Mouse (Mus musculus): ENCODE measurements at regions not wholly inside any gene's neighbourhood (a gene's known extent, or its start where the extent isn't known, plus 50 kb on each side); places are given as distances from the start of the nearest gene placed in this dataset.

DNA sequence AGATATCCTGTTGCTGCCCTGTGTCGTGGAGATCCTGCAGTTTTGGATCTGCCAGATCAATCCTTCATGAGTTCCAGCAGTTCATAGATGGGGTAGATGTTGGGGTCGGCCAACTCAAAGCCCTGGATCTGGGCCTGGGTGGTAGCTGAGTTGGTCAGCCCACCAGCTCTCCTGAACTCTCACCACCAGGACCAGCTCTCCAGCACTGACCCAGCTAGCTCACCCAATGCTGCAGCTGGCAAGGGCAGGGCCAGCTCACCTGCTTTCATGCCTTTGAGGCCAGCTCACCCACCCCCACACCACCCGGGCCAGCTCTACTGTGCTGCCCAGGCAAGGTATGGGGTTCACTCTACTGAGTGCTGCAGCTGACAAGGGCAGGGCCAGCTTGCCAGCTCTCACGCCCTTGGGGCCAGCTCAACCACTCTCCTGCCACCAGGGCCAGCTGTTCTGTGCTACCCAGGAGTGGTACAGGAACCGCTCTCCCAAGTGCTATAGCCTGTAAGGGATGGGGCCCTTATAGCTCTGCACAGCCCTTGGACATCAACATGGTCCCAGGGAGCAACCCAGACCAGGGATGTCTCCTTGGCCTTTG, 109.7 kb upstream of the Abca1 start:
- Histone ChIP-seq H3K9ac (ENCODE audit: control insufficient read depth, low read depth, low read length, poor library complexity, severe bottlenecking) (peak overlapping the region; percentile 78), H3K4me3 (ENCODE audit: control insufficient read depth in 1 of 2, insufficient read depth in 1 of 2, low read depth in 2 of 2, low read length in 2 of 2) (peak overlapping the region; percentile 67 to 77), H3K36me3 (ENCODE audit: control insufficient read depth in 1 of 2, insufficient read depth in 2 of 2, low read length in 2 of 2) (peaks cover 0 to 38% of the 10 kb centered on the region in 2 experiments; a peak in 2 of 4 replicates), H3K79me2 (ENCODE audit: control insufficient read depth, insufficient read depth, low read length, poor library complexity) (peaks cover 25% of the 10 kb centered on the region), H3K27ac (ENCODE audit: control insufficient read depth, low read depth, low read length) (peak overlapping the region; percentile 96), H3K9me3 (replicated peaks; ENCODE audit: insufficient read depth, low read length) (no peaks in the 10 kb centered on the region), H3K4me1 (ENCODE audit: control insufficient read depth in 1 of 2, insufficient read depth in 2 of 2, low read length in 2 of 2) (peaks cover 9 to 45% of the 10 kb centered on the region in 2 experiments), H3K27me3 (ENCODE audit: control insufficient read depth in 1 of 2, insufficient read depth in 2 of 2, low read length in 2 of 2) (no peaks in the 10 kb centered on the region)
- no peak for DNase-seq (ENCODE audit: low read depth, low spot score)
- TF ChIP-seq MEF2A (IDR thresholded peaks at IDR 0.05; ENCODE audit: extremely low read depth, insufficient replicate concordance, low read depth, low read length, poor library complexity, severe bottlenecking) (peak; percentile 23; the same call in 1 of the 2 replicates), SMC3 (IDR thresholded peaks at IDR 0.05; ENCODE audit: low read depth, low read length) (no peak), GABPA (IDR thresholded peaks at IDR 0.05; ENCODE audit: low read depth, low read length) (no peak), UBTF (IDR thresholded peaks at IDR 0.05; ENCODE audit: borderline replicate concordance, insufficient read depth, low read depth, low read length) (no peak), ZKSCAN1 (IDR thresholded peaks at IDR 0.05; ENCODE audit: low read depth, low read length) (no peak), ETS1 (IDR thresholded peaks at IDR 0.05; ENCODE audit: low read depth, low read length) (peak; percentile 39; the same call in 1 of the 2 replicates), GATA1 (IDR thresholded peaks at IDR 0.05; ENCODE audit: low read depth, low read length) (no peak), MAZ (IDR thresholded peaks at IDR 0.05; ENCODE audit: low read depth, low read length) (no peak), POLR2A (IDR thresholded peaks at IDR 0.05; ENCODE audit: control insufficient read depth in 1 of 2, insufficient read depth in 1 of 2, low read depth in 1 of 2, low read length in 2 of 2, poor library complexity in 1 of 2) (no peak), KAT2A (conservative IDR thresholded peaks at IDR 0.05; ENCODE audit: low read depth, low read length) (no peak), MAX (IDR thresholded peaks at IDR 0.05; ENCODE audit: low read length) (no peak), SIN3A (IDR thresholded peaks at IDR 0.05; ENCODE audit: low read length) (no peak), POLR2AphosphoS2 (IDR thresholded peaks at IDR 0.05; ENCODE audit: low read length) (0 out of 2 replicates have a peak, but pooled peaks have one; percentile 17), RAD21 (IDR thresholded peaks at IDR 0.05; ENCODE audit: low read depth, low read length) (no peak)

DNA sequence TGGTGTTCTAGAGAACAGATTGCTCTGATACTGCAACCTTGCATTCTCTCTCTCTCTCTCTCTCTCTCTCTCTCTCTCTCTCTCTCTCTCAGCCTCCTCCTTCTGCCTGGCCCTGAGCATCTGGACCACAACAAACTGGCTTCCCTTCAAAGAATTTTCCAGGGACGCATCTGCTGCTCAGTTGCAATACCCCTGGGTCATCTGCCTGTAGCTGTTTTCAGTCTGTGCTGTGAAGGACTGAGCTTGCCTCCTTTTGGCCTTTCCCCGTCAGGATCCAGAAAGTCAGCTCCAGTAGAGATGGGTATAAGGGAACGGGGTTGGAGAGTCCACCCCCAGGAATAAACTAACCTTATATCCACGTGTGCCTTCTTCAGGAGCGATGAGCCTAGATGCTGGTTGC, 105.2 kb upstream of the Abca1 start:
- TF ChIP-seq MAFK (IDR thresholded peaks at IDR 0.05; ENCODE audit: borderline replicate concordance, low read depth, low read length) (no peak), UBTF (IDR thresholded peaks at IDR 0.05; ENCODE audit: borderline replicate concordance, insufficient read depth, low read depth, low read length) (no peak), ZNF384 (IDR thresholded peaks at IDR 0.05; ENCODE audit: low read depth, low read length) (no peak), MXI1 (IDR thresholded peaks at IDR 0.05; ENCODE audit: low read depth, low read length) (0 out of 2 replicates have a peak, but pooled peaks have one; percentile 9), JUND (IDR thresholded peaks at IDR 0.05; ENCODE audit: low read depth, low read length) (peak; percentile 49; the same call in 1 of the 2 replicates), ZKSCAN1 (IDR thresholded peaks at IDR 0.05; ENCODE audit: low read depth, low read length) (no peak), E2F4 (IDR thresholded peaks at IDR 0.05; ENCODE audit: borderline replicate concordance, low read depth, low read length) (no peak), MAX (IDR thresholded peaks at IDR 0.05; ENCODE audit: low read length) (no peak; the same call in 1 of the 2 replicates), MYC (IDR thresholded peaks at IDR 0.05; ENCODE audit: low read depth, low read length) (0 out of 2 replicates have a peak, but pooled peaks have one; percentile 2), MAZ (IDR thresholded peaks at IDR 0.05; ENCODE audit: low read depth, low read length) (no peak), USF2 (IDR thresholded peaks at IDR 0.05; ENCODE audit: borderline replicate concordance in 1 of 2, insufficient read depth in 1 of 2, low read depth in 1 of 2, low read length in 2 of 2) (no peak), MEF2A (IDR thresholded peaks at IDR 0.05; ENCODE audit: extremely low read depth, insufficient replicate concordance, low read depth, low read length, poor library complexity, severe bottlenecking) (no peak), TBP (IDR thresholded peaks at IDR 0.05; ENCODE audit: low read depth, low read length) (no peak), HCFC1 (IDR thresholded peaks at IDR 0.05; ENCODE audit: low read depth, low read length) (no peak), GABPA (IDR thresholded peaks at IDR 0.05; ENCODE audit: low read depth, low read length) (no peak)
- Histone ChIP-seq H3K27me3 (ENCODE audit: control insufficient read depth in 1 of 2, insufficient read depth in 2 of 2, low read length in 2 of 2) (no peaks in the 10 kb centered on the region), H3K9me3 (replicated peaks; ENCODE audit: insufficient read depth, low read length) (no peaks in the 10 kb centered on the region), H3K9ac (ENCODE audit: control insufficient read depth, low read depth, low read length, poor library complexity, severe bottlenecking) (no peak overlapping the region), H3K36me3 (ENCODE audit: control insufficient read depth in 1 of 2, insufficient read depth in 2 of 2, low read length in 2 of 2) (peaks cover 2 to 41% of the 10 kb centered on the region in 2 experiments), H3K4me1 (ENCODE audit: control insufficient read depth in 1 of 2, insufficient read depth in 2 of 2, low read length in 2 of 2) (peaks cover 14 to 47% of the 10 kb centered on the region in 2 experiments), H3K4me3 (ENCODE audit: control insufficient read depth in 1 of 2, insufficient read depth in 1 of 2, low read depth in 2 of 2, low read length in 2 of 2) (no peak overlapping the region), H3K27ac (ENCODE audit: control insufficient read depth, low read depth, low read length) (peak overlapping the region; percentile 89), H3K79me2 (ENCODE audit: control insufficient read depth, insufficient read depth, low read length, poor library complexity) (peaks cover 33% of the 10 kb centered on the region)
- no peak for DNase-seq (ENCODE audit: low read depth, low spot score)
